Mouse (Mus musculus): Measurements from ENCODE around the gene Magi1.

DNA sequence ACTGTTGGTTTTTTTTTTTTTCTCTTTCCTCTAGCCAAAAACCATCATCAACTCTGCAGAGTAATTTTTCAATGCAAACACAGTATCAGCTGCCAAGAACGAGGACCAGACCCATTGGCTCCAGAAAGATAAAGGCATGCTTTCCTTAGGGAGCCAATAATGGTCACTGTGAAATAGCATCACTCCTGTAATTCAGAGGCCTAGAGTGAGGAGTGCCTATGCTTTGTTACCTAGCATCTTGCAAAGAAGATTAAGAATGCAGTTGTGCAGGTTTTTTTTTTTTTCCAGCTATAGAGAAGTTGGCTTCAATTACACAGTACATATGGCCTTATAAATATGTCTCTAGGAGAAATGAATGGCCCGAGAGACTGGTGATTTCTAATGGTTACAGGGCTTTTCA lies 560.5 kb downstream of the Magi1 start:
- TF ChIP-seq POLR2A (IDR thresholded peaks at IDR 0.05; ENCODE audit: control insufficient read depth, extremely low read depth, insufficient read depth, low read length, poor library complexity) (no peak), CTCF (IDR thresholded peaks at IDR 0.05; ENCODE audit: borderline replicate concordance, control insufficient read depth, extremely low read depth, insufficient read depth, low read length, poor library complexity) (no peak)

Data from thymus, adult 2 months (tissue).